Mouse (Mus musculus) liver, adult (tissue): Measurements from ENCODE around the gene Acsl5.

Experiments
- GATA4 ChIP-seq: IDR thresholded peaks from 2 replicates; pipeline ENCODE4 v1.6.1; 2014; ENCODE audit warnings: mild to moderate bottlenecking, low read length; ENCODE audit not compliant: insufficient replicate concordance

Gene Acsl5

GRCm38 (mm10) chr19:55226621-55227020, 25.1 kb upstream of the Acsl5 start:
- TF ChIP-seq GATA4: no peak

GRCm38 (mm10) chr19:55227135-55227534, 24.6 kb upstream of the Acsl5 start:
- no peak for TF ChIP-seq GATA4

GRCm38 (mm10) chr19:55231081-55231480, 20.7 kb upstream of the Acsl5 start:
- TF ChIP-seq GATA4: no peak

- TF ChIP-seq GATA4: peak; percentile 91; the same call in 1 of the 2 replicates
These were observed 19.6 kb upstream of the Acsl5 start for GRCm38 (mm10) chr19:55232136-55232535.

- no peak for TF ChIP-seq GATA4
These were observed 15.7 kb upstream of the Acsl5 start for GRCm38 (mm10) chr19:55236026-55236425.

GRCm38 (mm10) chr19:55236564-55236963, 15.2 kb upstream of the Acsl5 start:
- no peak for TF ChIP-seq GATA4

- no peak for TF ChIP-seq GATA4
These were observed 11.8 kb upstream of the Acsl5 start for GRCm38 (mm10) chr19:55239766-55240426.

- no peak for TF ChIP-seq GATA4
These were observed 10.5 kb upstream of the Acsl5 start, which contains the start of gene Gucy2g for GRCm38 (mm10) chr19:55241186-55241645. TSS of gene Gucy2g (minus strand) at chr19:55241236.

- TF ChIP-seq GATA4: peak; percentile 81; the same call in 1 of the 2 replicates
These were observed 6.9 kb upstream of the Acsl5 start for GRCm38 (mm10) chr19:55244791-55245231.

- TF ChIP-seq GATA4: no peak
These were observed 4.2 kb upstream of the Acsl5 start for GRCm38 (mm10) chr19:55247563-55247962.

- TF ChIP-seq GATA4: peak; percentile 5; the same call in 1 of the 2 replicates
These were observed 3.7 kb upstream of the Acsl5 start for GRCm38 (mm10) chr19:55247991-55248520.

GRCm38 (mm10) chr19:55250451-55250850, 1.3 kb upstream of the Acsl5 start:
- TF ChIP-seq GATA4: no peak

GRCm38 (mm10) chr19:55253239-55253569, 1.5 kb downstream of the Acsl5 start:
- TF ChIP-seq GATA4: no peak

GRCm38 (mm10) chr19:55253570-55254441, 2.1 kb downstream of the Acsl5 start:
- TF ChIP-seq GATA4: no peak; the same call in 1 of the 2 replicates

- no peak for TF ChIP-seq GATA4
These were observed 2.8 kb downstream of the Acsl5 start for GRCm38 (mm10) chr19:55254513-55255016.

- TF ChIP-seq GATA4: no peak
These were observed 4.4 kb downstream of the Acsl5 start for GRCm38 (mm10) chr19:55256156-55256555.
